Mouse (Mus musculus): ENCODE measurements around the gene Fgfr3. TPM values are rescaled to one million over a fixed set of nuclear protein-coding genes. Genes with fewer than 3 reads are reported as not detected.

Gene Fgfr3
- polyA plus RNA-seq, 1 experiment, result 86.0 TPM

- peak; percentile 54 for DNase-seq (ENCODE audit: low read depth)
- TF ChIP-seq CTCF (IDR thresholded peaks at IDR 0.05; ENCODE audit: borderline replicate concordance, extremely low read depth, insufficient read depth, insufficient read length), result no peak
- no peak for TF ChIP-seq POLR2A (IDR thresholded peaks at IDR 0.05; ENCODE audit: borderline replicate concordance, extremely low read depth, insufficient read depth, insufficient read length, poor library complexity, severe bottlenecking)
Observed at GRCm38 (mm10) chr5:33688278-33689220, 32.9 kb upstream of the Fgfr3 start.

GRCm38 (mm10) chr5:33689221-33689844 is 32.1 kb upstream of the Fgfr3 start:
- DNase-seq (ENCODE audit: low read depth), result peak; percentile 97
- no peak for TF ChIP-seq POLR2A (IDR thresholded peaks at IDR 0.05; ENCODE audit: borderline replicate concordance, extremely low read depth, insufficient read depth, insufficient read length, poor library complexity, severe bottlenecking)
- no peak for TF ChIP-seq CTCF (IDR thresholded peaks at IDR 0.05; ENCODE audit: borderline replicate concordance, extremely low read depth, insufficient read depth, insufficient read length)

- TF ChIP-seq CTCF (IDR thresholded peaks at IDR 0.05; ENCODE audit: borderline replicate concordance, extremely low read depth, insufficient read depth, insufficient read length) (no peak), POLR2A (IDR thresholded peaks at IDR 0.05; ENCODE audit: borderline replicate concordance, extremely low read depth, insufficient read depth, insufficient read length, poor library complexity, severe bottlenecking) (no peak)
- DNase-seq (ENCODE audit: low read depth), result no peak
Observed at GRCm38 (mm10) chr5:33689852-33690645, 31.4 kb upstream of the Fgfr3 start.

- TF ChIP-seq POLR2A (IDR thresholded peaks at IDR 0.05; ENCODE audit: borderline replicate concordance, extremely low read depth, insufficient read depth, insufficient read length, poor library complexity, severe bottlenecking), result no peak
- TF ChIP-seq CTCF (IDR thresholded peaks at IDR 0.05; ENCODE audit: borderline replicate concordance, extremely low read depth, insufficient read depth, insufficient read length), result no peak
- DNase-seq (ENCODE audit: low read depth), result peak; percentile 89
Observed at GRCm38 (mm10) chr5:33692393-33692792, 29.1 kb upstream of the Fgfr3 start.

GRCm38 (mm10) chr5:33694461-33694847 is 27.0 kb upstream of the Fgfr3 start:
- DNase-seq (ENCODE audit: low read depth), result no peak
- TF ChIP-seq POLR2A (IDR thresholded peaks at IDR 0.05; ENCODE audit: borderline replicate concordance, extremely low read depth, insufficient read depth, insufficient read length, poor library complexity, severe bottlenecking), result no peak
- no peak for TF ChIP-seq CTCF (IDR thresholded peaks at IDR 0.05; ENCODE audit: borderline replicate concordance, extremely low read depth, insufficient read depth, insufficient read length)

GRCm38 (mm10) chr5:33694848-33695717 is 26.4 kb upstream of the Fgfr3 start:
- 0 out of 2 replicates have a peak, but pooled peaks have one; percentile 22 for TF ChIP-seq POLR2A (IDR thresholded peaks at IDR 0.05; ENCODE audit: borderline replicate concordance, extremely low read depth, insufficient read depth, insufficient read length, poor library complexity, severe bottlenecking)
- TF ChIP-seq CTCF (IDR thresholded peaks at IDR 0.05; ENCODE audit: borderline replicate concordance, extremely low read depth, insufficient read depth, insufficient read length), result no peak
- DNase-seq (ENCODE audit: low read depth), result peak; percentile 94

- TF ChIP-seq POLR2A (IDR thresholded peaks at IDR 0.05; ENCODE audit: borderline replicate concordance, extremely low read depth, insufficient read depth, insufficient read length, poor library complexity, severe bottlenecking) (no peak), CTCF (IDR thresholded peaks at IDR 0.05; ENCODE audit: borderline replicate concordance, extremely low read depth, insufficient read depth, insufficient read length) (no peak)
Observed at GRCm38 (mm10) chr5:33695718-33696121, 25.8 kb upstream of the Fgfr3 start.

GRCm38 (mm10) chr5:33696430-33696829 is 25.0 kb upstream of the Fgfr3 start:
- no peak for TF ChIP-seq CTCF (IDR thresholded peaks at IDR 0.05; ENCODE audit: borderline replicate concordance, extremely low read depth, insufficient read depth, insufficient read length)
- TF ChIP-seq POLR2A (IDR thresholded peaks at IDR 0.05; ENCODE audit: borderline replicate concordance, extremely low read depth, insufficient read depth, insufficient read length, poor library complexity, severe bottlenecking), result no peak
- DNase-seq (ENCODE audit: low read depth), result no peak

More at GRCm38 (mm10) chr5:33695718-33696121, 25.8 kb upstream of the Fgfr3 start:
- DNase-seq (ENCODE audit: low read depth), result no peak

- TF ChIP-seq POLR2A (IDR thresholded peaks at IDR 0.05; ENCODE audit: borderline replicate concordance, extremely low read depth, insufficient read depth, insufficient read length, poor library complexity, severe bottlenecking), result no peak
- TF ChIP-seq CTCF (IDR thresholded peaks at IDR 0.05; ENCODE audit: borderline replicate concordance, extremely low read depth, insufficient read depth, insufficient read length), result no peak
Observed at GRCm38 (mm10) chr5:33697534-33697933, 23.9 kb upstream of the Fgfr3 start.

GRCm38 (mm10) chr5:33697947-33698512 is 23.4 kb upstream of the Fgfr3 start:
- DNase-seq (ENCODE audit: low read depth), result peak; percentile 97
- no peak for TF ChIP-seq POLR2A (IDR thresholded peaks at IDR 0.05; ENCODE audit: borderline replicate concordance, extremely low read depth, insufficient read depth, insufficient read length, poor library complexity, severe bottlenecking)
- TF ChIP-seq CTCF (IDR thresholded peaks at IDR 0.05; ENCODE audit: borderline replicate concordance, extremely low read depth, insufficient read depth, insufficient read length), result no peak

More at GRCm38 (mm10) chr5:33697534-33697933, 23.9 kb upstream of the Fgfr3 start:
- no peak for DNase-seq (ENCODE audit: low read depth)

Measured in brain, embryonic 14.5 days (tissue).